Mouse (Mus musculus): ENCODE measurements at regions not wholly inside any gene's neighbourhood (a gene's known extent, or its start where the extent isn't known, plus 50 kb on each side); places are given as distances from the start of the nearest gene placed in this dataset.

GRCm38 (mm10) chr8:88470931-88471455 is 50.2 kb upstream of the Nkd1 start:
- peak overlapping the region; percentile 40; the same call in 1 of the 2 replicates for H3K27ac ChIP-seq (ENCODE audit: low read length)
- 20% methylated on average over 8 of the region's 8 CpGs for WGBS
- H3K9ac ChIP-seq (replicated peaks; ENCODE audit: low read length), result no peak overlapping the region
- peaks cover 4% of the 10 kb centered on the region; the same call in 1 of the 2 replicates for H3K9me3 ChIP-seq (ENCODE audit: low read length)
- no peak overlapping the region for H3K4me3 ChIP-seq (ENCODE audit: low read length)
- peak overlapping the region; percentile 19; the same call in 1 of the 2 replicates for H3K4me2 ChIP-seq (replicated peaks; ENCODE audit: low read depth, low read length)
- H3K27me3 ChIP-seq (ENCODE audit: insufficient read depth, low read length), result no peaks in the 10 kb centered on the region
- peak; percentile 51; the same call in 1 of the 2 replicates for ATAC-seq (ENCODE audit: low FRiP score, low TSS enrichment)
- H3K4me1 ChIP-seq (ENCODE audit: insufficient read depth, low read length), result 0 out of 2 replicates have a peak, but pooled peaks cover 5% of the 10 kb centered on the region
- no peaks in the 10 kb centered on the region for H3K36me3 ChIP-seq (ENCODE audit: insufficient read depth, low read length)

All from kidney, embryonic 16.5 days (tissue).